Mouse (Mus musculus): ENCODE measurements around the gene Tpm1.

Tpm1 gene

DNA sequence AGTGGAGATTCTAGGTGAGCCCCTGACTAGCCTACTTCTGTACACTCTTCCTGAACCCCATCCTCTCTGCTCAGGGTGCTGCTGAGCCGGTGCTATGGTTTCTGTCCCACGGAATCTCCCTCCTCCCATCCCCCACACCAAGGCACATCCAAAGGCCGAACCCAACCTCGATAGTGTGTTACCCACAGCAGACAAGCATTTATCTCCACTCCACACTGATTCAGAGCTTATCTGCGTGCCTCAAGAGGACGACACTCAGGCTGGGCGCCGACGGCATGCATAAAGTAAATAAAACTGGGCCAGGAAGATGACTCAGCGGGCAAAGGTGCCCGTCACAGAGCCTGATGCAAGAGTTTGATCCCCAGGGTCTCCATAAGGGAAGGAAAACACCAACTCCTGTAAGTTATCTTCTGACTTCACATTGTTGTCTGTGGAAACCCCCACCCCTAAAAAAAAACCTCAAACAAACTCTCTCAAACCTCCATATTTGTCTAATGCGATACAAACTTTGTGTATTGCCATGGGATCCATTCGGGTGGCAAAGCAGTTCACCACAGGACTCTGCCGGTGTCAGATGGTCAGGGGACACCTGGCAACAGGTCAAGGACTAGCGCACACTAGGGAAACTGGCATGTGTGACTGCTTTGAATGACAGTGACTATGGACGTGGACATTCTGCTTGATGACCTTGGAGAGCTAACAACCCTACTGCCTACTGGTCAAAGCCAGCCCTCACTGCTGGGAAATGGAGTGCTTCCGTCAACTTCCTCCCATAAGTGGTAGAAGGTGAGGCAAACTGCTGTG, 24.1 kb downstream of the Tpm1 start:
- DNase-seq: no peak

- no peak for DNase-seq
These were observed 25.8 kb downstream of the Tpm1 start for GRCm38 (mm10) chr9:67023371-67023770.

- no peak for DNase-seq
These were observed 29.1 kb downstream of the Tpm1 start for GRCm38 (mm10) chr9:67020063-67020462.

DNA sequence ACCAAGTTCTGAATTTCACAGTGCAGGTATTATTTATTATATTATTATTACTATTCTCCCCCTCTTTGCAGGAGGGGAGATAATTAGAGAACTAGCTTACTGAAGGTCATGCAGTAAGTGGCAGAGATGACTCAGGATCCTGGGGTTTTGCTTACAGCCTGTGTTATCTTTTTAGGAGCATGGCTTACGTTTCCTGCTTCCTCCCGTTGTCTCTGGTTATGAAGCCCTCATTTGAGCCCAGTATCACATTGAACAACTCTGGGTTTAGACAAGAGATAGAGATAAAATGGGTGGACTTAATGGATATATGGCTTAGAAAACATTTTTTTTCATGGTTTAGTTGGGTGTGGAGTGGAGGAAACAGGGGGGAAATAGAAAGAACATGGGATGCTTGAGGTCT, 35.7 kb downstream of the Tpm1 start:
- DNase-seq: no peak

DNA sequence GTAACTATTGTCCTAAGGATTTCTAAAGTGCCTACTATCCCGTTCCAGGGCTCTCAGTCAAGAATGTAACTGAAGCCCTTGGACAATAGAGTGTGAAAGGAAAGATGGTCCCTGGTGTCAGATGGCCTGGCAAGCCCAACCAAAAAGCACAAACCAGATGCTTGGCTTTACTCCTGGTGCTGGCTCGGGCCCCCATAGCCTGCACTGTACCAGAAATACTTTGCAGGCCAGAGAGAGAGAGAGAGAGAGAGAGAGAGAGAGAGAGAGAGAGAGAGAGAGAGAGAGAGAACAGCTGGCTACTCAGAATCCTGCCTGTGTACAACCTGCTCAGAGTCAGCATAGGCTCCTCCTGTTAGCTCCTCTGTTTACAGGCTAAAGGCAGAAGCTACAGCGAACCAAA, 36.7 kb downstream of the Tpm1 start:
- DNase-seq: no peak

DNA sequence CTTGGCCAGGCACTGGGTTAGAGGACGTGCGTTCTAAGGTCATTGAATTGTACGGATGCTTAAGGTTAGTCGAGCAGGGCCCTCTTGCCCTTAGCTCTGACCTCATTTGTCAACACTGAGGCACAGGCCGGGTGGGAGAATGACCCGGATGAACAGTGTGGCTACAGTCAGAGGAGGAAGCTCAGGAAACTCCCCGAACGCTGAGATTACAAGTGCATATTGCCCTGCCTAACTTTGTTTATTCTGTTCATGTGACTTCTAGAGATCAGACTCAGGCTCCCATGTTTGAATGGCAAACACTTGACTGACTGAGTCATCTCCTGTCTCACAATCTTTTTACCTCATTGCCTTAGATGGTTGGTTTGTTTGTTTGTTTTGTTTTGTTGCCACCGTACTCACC, 37.7 kb downstream of the Tpm1 start:
- DNase-seq: no peak

DNA sequence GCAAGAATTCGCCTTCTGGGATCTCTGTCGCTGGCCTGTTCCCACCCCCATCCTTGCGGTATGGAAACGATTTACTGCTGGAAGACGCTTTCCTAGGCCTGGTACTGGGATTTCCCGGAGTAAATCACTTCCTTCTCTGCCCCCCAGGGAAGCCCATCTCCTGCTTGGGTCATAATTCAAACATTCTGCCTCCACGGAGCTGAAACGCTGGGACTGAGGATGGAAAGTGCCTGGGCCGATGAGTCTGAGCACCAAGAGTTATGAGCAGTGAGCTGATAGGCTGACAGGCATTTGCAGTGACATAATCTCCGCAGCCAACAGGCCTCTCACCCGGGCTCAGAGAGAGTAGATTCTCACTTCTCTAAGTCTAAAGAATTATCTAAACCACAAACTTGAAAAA, 40.4 kb downstream of the Tpm1 start:
- DNase-seq: no peak

GRCm38 (mm10) chr9:67006376-67006775, 42.8 kb downstream of the Tpm1 start:
- no peak for DNase-seq

DNA sequence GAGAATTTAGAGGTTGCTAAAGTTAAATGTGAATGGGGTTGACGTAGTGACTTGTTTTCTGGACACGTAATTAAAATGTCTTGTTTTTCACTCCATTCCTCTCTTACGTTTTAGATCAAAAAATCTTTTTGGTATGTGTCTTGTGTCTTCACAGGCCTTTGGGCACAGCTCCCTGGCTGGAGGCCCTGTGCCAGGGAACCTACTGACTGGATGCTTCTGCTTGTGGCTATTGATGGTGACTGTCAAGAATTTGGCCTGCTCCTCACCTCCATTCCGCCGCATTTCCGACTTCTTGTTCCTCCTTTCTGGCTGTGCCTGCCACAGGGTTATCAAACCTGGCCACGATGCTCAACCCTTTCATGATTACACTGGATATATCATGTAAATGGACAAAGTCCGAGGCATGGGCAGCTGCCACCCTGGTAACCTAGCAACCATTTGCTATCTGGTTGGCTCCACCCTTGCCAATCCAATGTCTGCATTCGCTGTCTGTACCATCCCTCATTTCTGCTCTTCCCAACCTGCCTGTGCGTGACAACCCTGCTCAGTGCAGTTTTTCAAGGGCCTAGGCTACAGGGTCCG, 44.0 kb downstream of the Tpm1 start:
- no peak for DNase-seq

GRCm38 (mm10) chr9:67003656-67004055, 45.5 kb downstream of the Tpm1 start:
- DNase-seq: no peak

DNA sequence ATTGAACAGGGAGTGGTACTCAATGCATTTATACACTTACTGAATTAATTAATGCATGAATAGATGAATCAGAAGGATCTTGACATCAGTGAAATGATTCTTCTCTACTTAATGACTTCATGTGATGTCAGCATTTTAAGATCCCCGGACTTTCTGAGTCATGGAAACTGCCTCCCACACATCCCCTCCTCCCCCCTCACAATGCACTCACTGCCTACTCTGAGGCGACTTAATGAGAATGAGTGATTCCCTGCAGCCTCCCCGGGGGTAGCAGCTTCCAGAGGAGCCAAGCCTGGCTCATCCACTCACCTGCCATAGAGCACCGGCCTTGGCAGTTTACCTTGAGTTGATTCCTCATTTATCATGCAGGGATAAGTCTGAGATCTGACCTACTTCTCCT, 46.0 kb downstream of the Tpm1 start:
- DNase-seq: no peak

DNA sequence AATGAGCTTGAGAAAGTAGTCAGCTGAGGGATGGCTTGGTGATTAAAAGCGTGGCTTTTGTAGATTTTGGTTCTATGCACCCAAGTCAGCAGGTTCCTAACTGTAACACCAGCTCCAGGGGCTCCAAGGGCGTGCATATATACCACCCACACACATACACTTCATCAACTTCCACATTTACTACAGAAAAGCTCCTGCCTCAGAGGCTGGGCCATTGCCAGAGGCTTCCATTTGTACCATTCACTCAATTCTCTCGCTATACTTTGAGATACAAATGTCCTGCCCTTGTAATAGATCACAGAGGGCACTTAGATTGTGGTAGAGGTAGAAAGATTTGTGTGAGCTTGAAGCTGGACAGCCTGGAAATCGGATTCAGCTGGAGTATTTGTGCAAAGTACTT, 47.7 kb downstream of the Tpm1 start:
- no peak for DNase-seq

- DNase-seq: peak; percentile 63 to 67
These were observed 48.2 kb downstream of the Tpm1 start for GRCm38 (mm10) chr9:67001050-67001449.

DNA sequence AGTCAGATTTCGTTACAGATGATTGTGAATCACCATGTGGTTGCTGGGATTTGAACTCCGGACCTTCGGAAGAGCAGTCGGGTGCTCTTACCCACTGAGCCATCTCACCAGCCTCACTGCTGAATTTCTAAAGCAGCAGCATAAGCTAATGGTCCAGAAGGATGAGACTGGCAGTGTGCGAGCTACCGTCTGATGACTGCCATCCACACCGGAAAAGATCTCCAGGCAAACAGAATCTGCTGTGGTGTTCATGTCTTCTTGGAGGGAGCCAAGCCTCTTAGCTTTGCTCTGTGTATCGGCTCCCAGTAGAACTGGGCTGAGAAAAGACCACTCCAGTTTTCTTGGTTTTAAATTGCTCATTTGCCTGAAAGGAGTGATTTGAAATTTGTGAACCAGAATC, 49.5 kb downstream of the Tpm1 start:
- no peak for DNase-seq

DNA sequence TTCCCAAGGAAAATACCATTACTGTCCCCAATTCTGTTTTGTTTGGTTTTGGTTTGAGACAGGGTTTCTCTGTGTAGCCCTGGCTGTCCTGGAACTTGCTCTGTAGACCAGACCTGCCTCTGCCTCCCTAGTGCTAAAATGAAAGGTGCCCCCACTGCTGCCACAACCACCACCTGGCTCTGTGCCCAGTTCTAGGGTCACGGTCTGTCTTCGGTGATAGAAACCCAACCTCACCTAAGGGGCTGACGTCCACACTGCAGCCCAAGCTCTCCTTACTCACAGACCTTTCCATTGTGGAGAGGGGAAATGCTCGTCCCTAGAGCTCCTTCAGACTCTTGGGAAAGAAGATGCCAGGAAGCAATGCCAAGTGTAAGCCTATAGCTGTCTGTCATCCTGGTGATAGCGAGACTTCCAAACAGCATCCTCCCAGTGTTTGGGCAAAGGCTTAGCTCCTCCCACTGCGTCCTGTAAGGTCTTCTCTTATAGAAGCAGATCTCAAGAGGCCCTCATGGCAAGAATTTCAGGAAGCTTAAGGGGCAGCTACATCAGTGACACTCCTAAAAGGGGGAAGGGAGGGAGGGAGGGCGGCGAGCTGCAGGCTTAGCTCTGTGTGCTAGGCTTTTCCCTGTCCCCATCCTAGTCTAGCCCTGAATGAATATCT, 57.3 kb downstream of the Tpm1 start:
- no peak for DNase-seq

DNA sequence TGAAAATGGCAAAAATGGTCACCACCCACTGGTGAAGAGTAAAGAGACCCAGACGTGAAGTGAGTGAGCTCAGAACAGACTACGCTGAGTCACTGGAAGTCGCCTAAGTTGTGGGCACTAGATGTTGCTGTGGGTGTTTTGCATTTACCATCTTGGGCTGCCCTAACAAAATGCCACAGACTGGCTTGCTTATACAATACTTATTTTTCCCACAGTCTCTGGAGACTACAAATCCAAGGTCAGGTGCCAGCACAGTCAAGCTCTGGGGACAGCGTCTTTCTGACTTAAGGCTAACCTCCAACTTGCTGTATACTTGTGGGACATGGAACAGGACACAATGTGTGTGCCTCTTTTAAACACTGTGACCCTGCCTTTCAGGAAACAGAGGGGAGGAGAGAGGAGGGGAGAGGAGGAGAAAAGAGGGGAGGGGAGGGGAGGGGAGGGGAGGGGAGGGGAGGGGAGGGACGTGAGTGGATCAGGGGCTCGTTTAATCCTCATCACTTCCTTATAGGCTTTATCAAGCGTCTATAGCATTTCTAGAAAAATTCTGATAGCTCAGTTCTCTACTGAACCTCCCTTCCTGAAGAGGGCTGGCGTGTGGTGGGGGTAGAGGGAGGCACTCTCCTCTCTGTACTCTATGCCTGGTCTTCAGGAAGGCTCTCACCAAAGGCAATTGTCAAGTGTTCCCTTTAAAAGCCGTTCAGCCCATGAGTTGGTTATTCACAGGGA, 58.0 kb downstream of the Tpm1 start:
- no peak for DNase-seq

DNA sequence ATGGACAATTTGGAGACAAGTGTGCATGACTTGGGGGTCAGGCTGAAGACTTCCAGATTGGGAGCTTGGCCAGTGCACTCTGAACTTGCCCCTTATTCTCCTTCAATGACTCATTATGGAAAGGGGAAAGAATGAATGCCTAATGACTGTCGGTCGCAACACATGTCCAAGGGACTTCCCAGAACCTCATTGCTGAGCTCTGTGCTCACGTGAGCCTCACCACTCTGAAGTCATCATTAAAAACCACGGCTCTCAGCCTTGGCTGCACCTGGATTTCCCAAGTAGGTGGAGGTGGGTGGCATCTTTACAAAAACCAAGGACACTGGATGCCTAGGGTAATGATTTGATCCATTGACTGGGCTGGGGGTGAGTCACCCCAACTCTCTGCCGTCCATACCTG, 59.2 kb downstream of the Tpm1 start:
- DNase-seq: no peak

DNA sequence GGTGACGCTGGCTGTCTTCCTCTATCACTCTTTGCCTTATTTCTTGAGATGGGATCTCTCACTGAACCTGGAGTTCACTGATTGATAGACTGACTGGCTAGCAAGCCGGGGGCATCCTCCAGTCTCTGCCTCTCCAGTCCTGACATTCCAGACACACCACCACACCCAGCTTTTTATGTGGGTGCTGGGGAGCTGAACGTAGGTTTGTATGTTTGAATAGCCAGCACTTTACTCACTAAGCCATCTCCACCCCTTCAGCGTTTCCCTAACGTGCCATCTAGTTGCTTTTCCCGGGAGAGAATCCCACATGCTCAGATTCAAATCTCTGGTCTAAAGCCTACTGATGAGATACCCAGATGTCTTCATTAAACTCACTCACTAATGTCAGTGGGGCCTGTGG, 59.6 kb downstream of the Tpm1 start:
- DNase-seq: no peak

- no peak for DNase-seq
These were observed 60.3 kb downstream of the Tpm1 start for GRCm38 (mm10) chr9:66988888-66989414.

GRCm38 (mm10) chr9:66988198-66988887, 60.9 kb downstream of the Tpm1 start:
- no peak for DNase-seq

GRCm38 (mm10) chr9:66985377-66985776, 63.8 kb downstream of the Tpm1 start:
- DNase-seq: peak; percentile 51 to 53

DNA sequence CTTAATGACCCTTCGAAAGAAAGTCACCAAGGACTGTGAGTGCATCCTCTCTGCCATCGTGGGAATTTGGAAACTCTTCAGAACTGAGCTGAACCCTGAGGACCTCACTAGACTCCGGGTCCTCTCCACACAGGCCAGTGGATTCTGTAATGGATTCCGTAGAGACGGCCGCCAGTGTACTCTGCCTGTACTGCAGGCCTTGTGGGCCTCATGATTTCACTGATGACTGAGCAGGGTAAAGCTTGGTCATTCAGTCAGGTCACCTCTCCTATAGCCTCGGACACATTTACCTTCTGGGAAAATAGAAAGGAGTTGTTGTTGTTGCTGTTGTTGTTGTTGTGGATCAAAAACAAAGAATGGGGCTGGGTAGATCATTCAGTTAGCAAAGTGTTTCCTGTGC, 67.1 kb downstream of the Tpm1 start:
- DNase-seq: no peak

DNA sequence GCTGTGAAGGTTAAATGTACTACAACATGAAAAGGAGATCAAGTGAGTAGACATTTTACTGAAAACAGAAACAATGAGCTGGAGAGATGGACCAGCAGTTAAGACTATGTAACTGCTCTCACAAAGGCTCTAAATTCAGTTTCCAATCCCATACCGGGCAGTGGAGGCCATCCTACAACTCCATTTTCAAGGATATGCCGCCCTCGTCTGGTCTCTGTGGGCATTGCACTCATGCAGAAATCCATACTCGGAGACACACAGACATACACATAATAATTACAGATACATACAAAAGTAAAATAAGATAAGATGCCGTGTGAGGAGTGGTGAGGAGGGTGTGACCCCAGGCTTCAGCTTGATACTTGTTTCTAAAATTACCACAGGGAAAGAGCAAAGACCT, 68.7 kb downstream of the Tpm1 start:
- DNase-seq: peak; percentile 64 to 73
